Mouse (Mus musculus): Measurements from ENCODE around the gene Ank2. TPM values are rescaled to one million over a fixed set of nuclear protein-coding genes. Genes with fewer than 3 reads are reported as not detected.

The Ank2 gene
- polyA plus RNA-seq, 1 experiment from 2014 or later = 37.0 TPM

DNA sequence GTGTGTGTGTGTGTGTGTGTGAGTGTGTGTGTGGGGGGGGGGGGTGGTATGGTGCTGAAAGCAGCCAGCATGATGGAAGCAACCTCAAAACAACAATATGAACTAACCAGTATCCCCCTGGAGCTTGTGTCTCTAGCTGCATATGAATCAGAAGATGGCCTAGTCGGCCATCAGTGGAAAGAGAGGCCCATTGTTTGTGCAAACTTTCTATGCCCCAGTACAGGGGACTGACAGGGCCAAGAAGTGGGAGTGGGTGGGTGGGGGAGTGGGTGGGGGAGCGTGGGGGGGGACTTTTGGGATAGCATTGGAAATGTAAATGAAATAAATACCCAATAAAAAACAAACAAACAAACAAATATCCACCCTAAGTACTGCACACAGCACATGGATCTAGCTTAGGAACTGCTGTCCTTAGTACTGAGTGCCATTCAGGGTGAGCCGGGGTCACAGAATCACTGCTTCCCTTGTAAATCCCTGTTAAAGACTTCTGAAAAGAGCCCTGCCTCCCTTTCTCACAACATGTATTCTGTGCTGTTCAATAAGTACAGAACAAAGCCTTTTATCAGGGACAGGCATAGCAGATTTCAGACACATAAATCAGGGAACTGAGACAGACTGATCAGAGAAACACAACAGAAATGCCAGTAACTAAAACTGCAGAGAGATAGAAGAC lies 412.2 kb downstream of the Ank2 start:
- no peak overlapping the region for H3K27ac ChIP-seq (ENCODE audit: low read depth)
- no peak overlapping the region for H3K4me2 ChIP-seq (ENCODE audit: low read length)
- no peaks in the 10 kb centered on the region for H3K9me3 ChIP-seq (ENCODE audit: control insufficient read depth, low read length)
- H3K27me3 ChIP-seq (replicated peaks; ENCODE audit: control insufficient read depth, insufficient read depth, low read length) = no peaks in the 10 kb centered on the region
- H3K4me1 ChIP-seq (replicated peaks; ENCODE audit: control insufficient read depth, insufficient read depth, low read length) = no peaks in the 10 kb centered on the region
- ATAC-seq (replicated peaks; ENCODE audit: low FRiP score, low TSS enrichment, low read depth) = no peak
- no peak overlapping the region for H3K9ac ChIP-seq (ENCODE audit: low read length)
- H3K4me3 ChIP-seq (ENCODE audit: low read depth, low read length) = no peak overlapping the region
- H3K36me3 ChIP-seq (ENCODE audit: control insufficient read depth, insufficient read depth, low read length) = no peaks in the 10 kb centered on the region
- WGBS = 69% methylated on average over 3 of the region's 3 CpGs
- DNase-seq (ENCODE audit: low spot score) = no peak

DNA sequence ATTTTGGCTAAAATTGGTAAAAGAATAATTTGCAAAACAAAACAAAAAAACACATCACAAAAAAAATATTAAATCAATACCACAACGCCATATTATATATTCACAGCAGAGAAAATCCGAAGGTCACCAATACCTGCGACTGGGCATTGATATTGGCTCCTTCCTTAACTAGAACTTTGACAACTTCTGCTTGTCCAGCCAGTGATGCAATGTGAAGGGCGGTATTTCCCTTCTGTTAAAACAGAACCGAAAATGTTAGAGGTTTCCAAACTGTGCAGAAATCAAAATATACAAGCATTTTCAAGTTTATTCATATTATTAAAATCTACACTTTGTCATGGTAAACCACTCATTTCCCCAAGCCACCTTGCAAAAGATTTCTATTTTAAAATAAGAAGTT lies 421.8 kb downstream of the Ank2 start:
- ATAC-seq (replicated peaks; ENCODE audit: low FRiP score, low TSS enrichment, low read depth) = no peak
- 93% methylated on average over 5 of the region's 5 CpGs for WGBS

DNA sequence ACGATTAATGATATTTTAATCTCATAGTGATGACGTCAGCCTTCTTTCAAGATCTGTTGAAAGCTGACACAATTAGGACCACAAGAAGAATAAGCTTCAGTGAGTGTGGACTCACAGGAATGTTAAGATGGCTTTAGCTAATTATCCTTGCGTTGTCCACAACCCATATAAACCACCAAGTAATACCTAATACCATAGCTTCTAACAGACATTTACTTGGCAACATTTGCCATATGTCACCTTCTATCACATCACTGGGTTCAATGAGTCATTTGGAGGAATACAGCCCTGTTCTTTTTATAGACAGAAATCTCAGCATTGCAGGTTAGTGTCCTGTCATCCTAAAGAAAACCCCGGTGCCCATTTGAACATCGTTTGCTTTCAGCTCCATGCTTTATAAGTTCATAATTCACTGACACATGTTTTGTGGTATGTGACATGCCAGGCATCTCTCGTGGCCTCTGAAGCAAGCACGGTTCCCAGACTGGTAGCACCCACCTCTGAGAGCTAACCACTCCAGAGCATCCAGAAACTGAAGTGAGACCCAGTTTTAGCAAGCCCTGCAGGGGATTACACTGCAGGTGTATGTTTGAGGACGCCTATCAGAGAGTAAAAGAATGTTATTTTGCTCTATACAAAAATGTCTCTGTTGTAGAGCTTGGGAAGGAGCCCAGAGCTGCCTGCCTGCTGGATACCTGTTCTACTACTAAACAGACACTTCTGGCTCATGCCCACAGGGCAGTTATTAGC lies 423.4 kb downstream of the Ank2 start:
- WGBS = 82% methylated on average over 8 of the region's 8 CpGs
- ATAC-seq (replicated peaks; ENCODE audit: low FRiP score, low TSS enrichment, low read depth) = no peak

More for the DNA sequence above, 421.8 kb downstream of the Ank2 start:
- Histone ChIP-seq H3K36me3 (ENCODE audit: control insufficient read depth, insufficient read depth, low read length) (no peaks in the 10 kb centered on the region), H3K27me3 (replicated peaks; ENCODE audit: control insufficient read depth, insufficient read depth, low read length) (no peaks in the 10 kb centered on the region), H3K9me3 (ENCODE audit: control insufficient read depth, low read length) (no peaks in the 10 kb centered on the region), H3K9ac (ENCODE audit: low read length) (no peak overlapping the region), H3K4me3 (ENCODE audit: low read depth, low read length) (no peak overlapping the region), H3K4me1 (replicated peaks; ENCODE audit: control insufficient read depth, insufficient read depth, low read length) (no peaks in the 10 kb centered on the region), H3K27ac (ENCODE audit: low read depth) (no peak overlapping the region), H3K4me2 (ENCODE audit: low read length) (no peak overlapping the region)
- no peak for DNase-seq (ENCODE audit: low spot score)

DNA sequence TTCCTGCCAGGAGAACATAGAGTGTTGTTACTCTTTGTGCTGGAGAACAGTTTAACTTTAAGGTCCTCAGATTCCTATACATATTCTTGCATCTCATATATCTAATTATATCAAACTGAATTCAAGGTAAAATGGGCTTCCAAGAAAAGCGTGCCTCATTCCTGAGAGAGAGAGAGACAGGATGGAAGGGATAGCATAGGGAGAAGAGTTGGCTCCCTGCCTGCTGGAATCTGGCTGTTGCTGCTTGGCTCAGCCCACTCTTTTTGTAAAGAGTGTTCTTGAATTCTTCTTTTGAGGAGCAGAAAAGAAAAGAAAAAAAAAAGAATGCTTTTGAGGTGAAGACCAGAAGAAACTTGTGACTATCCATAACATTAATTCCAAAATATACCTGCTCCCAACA lies 427.7 kb downstream of the Ank2 start:
- H3K9ac ChIP-seq (ENCODE audit: low read length) = no peak overlapping the region
- H3K27me3 ChIP-seq (replicated peaks; ENCODE audit: control insufficient read depth, insufficient read depth, low read length) = no peaks in the 10 kb centered on the region
- no peak overlapping the region for H3K27ac ChIP-seq (ENCODE audit: low read depth)
- no peaks in the 10 kb centered on the region for H3K9me3 ChIP-seq (ENCODE audit: control insufficient read depth, low read length)
- no peaks in the 10 kb centered on the region for H3K36me3 ChIP-seq (ENCODE audit: control insufficient read depth, insufficient read depth, low read length)
- no peak overlapping the region for H3K4me2 ChIP-seq (ENCODE audit: low read length)
- ATAC-seq (replicated peaks; ENCODE audit: low FRiP score, low TSS enrichment, low read depth) (no peak), DNase-seq (ENCODE audit: low spot score) (no peak)
- H3K4me1 ChIP-seq (replicated peaks; ENCODE audit: control insufficient read depth, insufficient read depth, low read length) = no peaks in the 10 kb centered on the region
- no peak overlapping the region for H3K4me3 ChIP-seq (ENCODE audit: low read depth, low read length)
- WGBS = 64% methylated on average over 1 of the region's 1 CpGs

More for the DNA sequence above, 423.4 kb downstream of the Ank2 start:
- Histone ChIP-seq H3K27ac (ENCODE audit: low read depth) (no peak overlapping the region), H3K4me1 (replicated peaks; ENCODE audit: control insufficient read depth, insufficient read depth, low read length) (no peaks in the 10 kb centered on the region), H3K4me2 (ENCODE audit: low read length) (no peak overlapping the region), H3K4me3 (ENCODE audit: low read depth, low read length) (no peak overlapping the region), H3K27me3 (replicated peaks; ENCODE audit: control insufficient read depth, insufficient read depth, low read length) (no peaks in the 10 kb centered on the region), H3K36me3 (ENCODE audit: control insufficient read depth, insufficient read depth, low read length) (no peaks in the 10 kb centered on the region), H3K9me3 (ENCODE audit: control insufficient read depth, low read length) (no peaks in the 10 kb centered on the region), H3K9ac (ENCODE audit: low read length) (no peak overlapping the region)
- DNase-seq (ENCODE audit: low spot score) = no peak

DNA sequence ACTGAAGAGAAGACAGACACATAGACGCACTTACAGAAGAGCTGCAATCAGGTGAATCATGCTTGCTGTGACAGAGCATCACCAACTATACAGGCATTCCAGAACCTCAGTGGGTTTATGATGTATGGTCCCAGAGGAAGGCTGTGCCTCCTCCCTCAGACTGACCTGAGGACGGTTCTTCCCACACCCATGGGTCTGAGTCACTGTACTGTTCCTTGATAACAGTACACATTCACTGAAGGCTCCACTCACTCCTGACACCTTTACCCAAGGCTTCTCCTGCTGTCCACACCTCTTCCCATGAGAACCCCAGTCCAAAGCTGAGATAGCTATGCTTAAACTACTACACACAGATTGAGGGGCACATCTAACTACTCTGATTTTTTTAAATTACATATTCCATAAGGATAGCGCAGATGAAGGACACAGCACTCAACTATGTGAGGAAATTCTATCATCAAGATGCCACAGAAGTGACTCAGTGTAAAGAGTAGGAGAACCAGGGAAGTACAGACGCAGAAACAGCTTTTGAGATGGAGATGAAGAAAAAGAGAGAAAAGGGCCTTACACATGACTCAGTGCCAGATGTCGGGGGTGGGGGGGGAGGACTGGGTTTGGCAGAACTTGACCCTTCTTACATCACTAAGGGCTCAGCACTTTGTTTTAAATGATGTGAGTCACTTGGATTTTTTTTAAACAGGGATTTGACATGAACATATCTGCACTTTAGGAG lies 435.3 kb downstream of the Ank2 start:
- Histone ChIP-seq H3K9me3 (ENCODE audit: control insufficient read depth, low read length) (no peaks in the 10 kb centered on the region), H3K4me2 (ENCODE audit: low read length) (no peak overlapping the region), H3K27ac (ENCODE audit: low read depth) (no peak overlapping the region), H3K4me3 (ENCODE audit: low read depth, low read length) (no peak overlapping the region), H3K27me3 (replicated peaks; ENCODE audit: control insufficient read depth, insufficient read depth, low read length) (no peaks in the 10 kb centered on the region), H3K36me3 (ENCODE audit: control insufficient read depth, insufficient read depth, low read length) (no peaks in the 10 kb centered on the region), H3K9ac (ENCODE audit: low read length) (no peak overlapping the region), H3K4me1 (replicated peaks; ENCODE audit: control insufficient read depth, insufficient read depth, low read length) (no peaks in the 10 kb centered on the region)
- ATAC-seq (replicated peaks; ENCODE audit: low FRiP score, low TSS enrichment, low read depth) (no peak), DNase-seq (ENCODE audit: low spot score) (no peak)
- WGBS = 82% methylated on average over 5 of the region's 5 CpGs

DNA sequence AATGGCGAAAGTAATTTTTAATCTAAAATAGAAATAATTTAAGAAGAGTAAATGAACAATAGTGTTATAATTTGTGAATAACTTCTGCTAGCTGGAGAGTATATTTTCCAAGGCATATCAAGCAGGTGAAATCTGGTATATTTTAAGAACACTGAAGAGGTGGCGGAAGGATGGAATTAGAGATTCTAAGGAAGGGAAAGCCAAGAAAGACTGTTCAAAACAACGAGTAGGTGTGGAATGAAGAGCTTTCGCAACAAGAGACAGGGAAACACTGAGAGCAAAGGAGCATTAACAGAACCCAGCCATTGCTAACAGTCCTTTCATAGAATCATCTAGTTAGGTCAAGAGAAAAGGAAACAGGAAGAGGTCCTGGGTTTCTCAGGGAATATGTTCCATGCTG lies 439.5 kb downstream of the Ank2 start:
- no peak overlapping the region for H3K4me2 ChIP-seq (ENCODE audit: low read length)
- H3K27ac ChIP-seq (ENCODE audit: low read depth) = no peak overlapping the region
- H3K4me3 ChIP-seq (ENCODE audit: low read depth, low read length) = no peak overlapping the region
- no peaks in the 10 kb centered on the region for H3K4me1 ChIP-seq (replicated peaks; ENCODE audit: control insufficient read depth, insufficient read depth, low read length)
- no peaks in the 10 kb centered on the region for H3K9me3 ChIP-seq (ENCODE audit: control insufficient read depth, low read length)
- no peak for ATAC-seq (replicated peaks; ENCODE audit: low FRiP score, low TSS enrichment, low read depth)
- no peaks in the 10 kb centered on the region for H3K36me3 ChIP-seq (ENCODE audit: control insufficient read depth, insufficient read depth, low read length)
- no peak overlapping the region for H3K9ac ChIP-seq (ENCODE audit: low read length)
- DNase-seq (ENCODE audit: low spot score) = no peak
- H3K27me3 ChIP-seq (replicated peaks; ENCODE audit: control insufficient read depth, insufficient read depth, low read length) = no peaks in the 10 kb centered on the region
- WGBS = 94% methylated on average over 4 of the region's 4 CpGs

DNA sequence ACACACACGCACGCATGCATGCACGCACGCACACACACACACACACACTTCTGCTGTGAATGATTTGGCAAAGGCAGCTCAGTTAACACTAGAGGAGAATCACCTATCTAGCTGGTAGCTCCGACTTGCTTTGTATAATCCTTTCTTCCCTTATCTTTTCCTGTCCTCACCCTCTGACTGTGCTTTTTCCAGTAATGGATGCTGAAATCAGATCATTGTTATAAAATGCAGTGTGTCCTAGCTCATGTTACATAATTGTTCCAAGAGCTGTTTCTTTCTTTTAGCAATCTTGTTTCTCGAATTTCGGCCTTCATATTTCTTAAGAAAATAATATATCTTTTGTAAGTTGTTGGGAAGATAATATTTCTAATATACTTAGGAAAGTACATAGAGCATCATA lies 457.9 kb downstream of the Ank2 start:
- no peaks in the 10 kb centered on the region for H3K36me3 ChIP-seq (ENCODE audit: control insufficient read depth, insufficient read depth, low read length)
- no peaks in the 10 kb centered on the region for H3K9me3 ChIP-seq (ENCODE audit: control insufficient read depth, low read length)
- DNase-seq (ENCODE audit: low spot score) = no peak
- ATAC-seq (replicated peaks; ENCODE audit: low FRiP score, low TSS enrichment, low read depth) = no peak
- H3K27ac ChIP-seq (ENCODE audit: low read depth) = no peak overlapping the region
- WGBS = 84% methylated on average over 7 of the region's 7 CpGs
- H3K4me2 ChIP-seq (ENCODE audit: low read length) = no peak overlapping the region
- no peaks in the 10 kb centered on the region for H3K4me1 ChIP-seq (replicated peaks; ENCODE audit: control insufficient read depth, insufficient read depth, low read length)
- H3K27me3 ChIP-seq (replicated peaks; ENCODE audit: control insufficient read depth, insufficient read depth, low read length) = no peaks in the 10 kb centered on the region
- H3K9ac ChIP-seq (ENCODE audit: low read length) = no peak overlapping the region
- H3K4me3 ChIP-seq (ENCODE audit: low read depth, low read length) = no peak overlapping the region

DNA sequence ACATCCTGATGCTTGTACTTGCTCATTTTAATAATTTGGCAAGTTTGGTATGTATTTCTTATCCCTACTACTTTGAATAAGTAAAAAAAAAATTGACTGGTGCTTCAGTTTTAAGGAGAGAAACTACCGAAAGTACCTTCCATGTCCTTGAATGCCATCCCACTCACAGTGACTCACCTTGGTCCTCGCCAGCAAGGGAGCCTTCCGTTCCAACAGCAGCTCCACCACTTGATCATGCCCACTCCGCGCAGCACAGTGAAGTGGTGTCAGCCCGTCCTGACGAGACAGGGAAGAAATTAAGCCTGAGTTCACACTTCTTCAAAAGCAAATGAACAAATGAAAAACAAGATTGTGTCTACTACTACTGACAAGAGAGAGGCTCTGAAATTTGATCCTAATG lies 460.6 kb downstream of the Ank2 start:
- Histone ChIP-seq H3K27me3 (replicated peaks; ENCODE audit: control insufficient read depth, insufficient read depth, low read length) (no peaks in the 10 kb centered on the region), H3K4me1 (replicated peaks; ENCODE audit: control insufficient read depth, insufficient read depth, low read length) (no peaks in the 10 kb centered on the region), H3K36me3 (ENCODE audit: control insufficient read depth, insufficient read depth, low read length) (no peaks in the 10 kb centered on the region), H3K4me3 (ENCODE audit: low read depth, low read length) (no peak overlapping the region), H3K27ac (ENCODE audit: low read depth) (no peak overlapping the region), H3K4me2 (ENCODE audit: low read length) (no peak overlapping the region), H3K9ac (ENCODE audit: low read length) (no peak overlapping the region), H3K9me3 (ENCODE audit: control insufficient read depth, low read length) (no peaks in the 10 kb centered on the region)
- 88% methylated on average over 7 of the region's 7 CpGs for WGBS
- ATAC-seq (replicated peaks; ENCODE audit: low FRiP score, low TSS enrichment, low read depth) (no peak), DNase-seq (ENCODE audit: low spot score) (no peak)
